Mouse (Mus musculus): ENCODE measurements at regions not wholly inside any gene's neighbourhood (a gene's known extent, or its start where the extent isn't known, plus 50 kb on each side); places are given as distances from the start of the nearest gene placed in this dataset.

GRCm38 (mm10) chr9:53004253-53004978 lies 243.4 kb downstream of the Ddx10 start:
- TF ChIP-seq EP300 (IDR thresholded peaks at IDR 0.05; ENCODE audit: low read depth) (no peak), CTCF (IDR thresholded peaks at IDR 0.05; ENCODE audit: low read depth) (no peak)
- H3K4me3 ChIP-seq (ENCODE audit: low read depth, low read length) = no peak overlapping the region
- ATAC-seq (no peak), DNase-seq (no peak)
- WGBS (ENCODE audit: insufficient replicate concordance) = 67% methylated on average over 3 of the region's 3 CpGs
- no peak overlapping the region for H3K9ac ChIP-seq (replicated peaks)
- H3K36me3 ChIP-seq (replicated peaks; ENCODE audit: insufficient read depth, low read length) = no peaks in the 10 kb centered on the region
- H3K27me3 ChIP-seq (ENCODE audit: insufficient read depth, low read length) = no peaks in the 10 kb centered on the region
- H3K4me1 ChIP-seq (ENCODE audit: insufficient read depth) = no peaks in the 10 kb centered on the region
- no peaks in the 10 kb centered on the region for H3K9me3 ChIP-seq (ENCODE audit: low read length)
- H3K4me2 ChIP-seq (ENCODE audit: low read depth, low read length) = no peak overlapping the region
- no peak overlapping the region for H3K27ac ChIP-seq (ENCODE audit: low read depth)

- Histone ChIP-seq H3K4me1 (ENCODE audit: insufficient read depth) (peaks cover 8% of the 10 kb centered on the region; the same call in 1 of the 2 replicates), H3K4me3 (ENCODE audit: low read depth, low read length) (no peak overlapping the region), H3K36me3 (replicated peaks; ENCODE audit: insufficient read depth, low read length) (no peaks in the 10 kb centered on the region), H3K9ac (replicated peaks) (no peak overlapping the region), H3K27ac (ENCODE audit: low read depth) (no peak overlapping the region), H3K4me2 (ENCODE audit: low read depth, low read length) (no peak overlapping the region), H3K9me3 (ENCODE audit: low read length) (no peaks in the 10 kb centered on the region), H3K27me3 (ENCODE audit: insufficient read depth, low read length) (no peaks in the 10 kb centered on the region)
- TF ChIP-seq CTCF (IDR thresholded peaks at IDR 0.05; ENCODE audit: low read depth) (no peak), EP300 (IDR thresholded peaks at IDR 0.05; ENCODE audit: low read depth) (no peak)
- DNase-seq = no peak
- 33% methylated on average over 1 of the region's 1 CpGs for WGBS (ENCODE audit: insufficient replicate concordance)
- peak; percentile 56; the same call in 1 of the 2 replicates for ATAC-seq
Observed at GRCm38 (mm10) chr9:52976041-52976440, 271.8 kb downstream of the Ddx10 start.

GRCm38 (mm10) chr9:52965631-52966030 lies 282.2 kb downstream of the Ddx10 start:
- WGBS (ENCODE audit: insufficient replicate concordance) = 79% methylated on average over 4 of the region's 4 CpGs
- ATAC-seq (no peak), DNase-seq (no peak)
- H3K4me3 ChIP-seq (ENCODE audit: low read depth, low read length) = no peak overlapping the region
- H3K4me1 ChIP-seq (ENCODE audit: insufficient read depth) = no peaks in the 10 kb centered on the region
- no peaks in the 10 kb centered on the region for H3K9me3 ChIP-seq (ENCODE audit: low read length)
- no peak for TF ChIP-seq CTCF (IDR thresholded peaks at IDR 0.05; ENCODE audit: low read depth)
- TF ChIP-seq EP300 (IDR thresholded peaks at IDR 0.05; ENCODE audit: low read depth) = no peak
- no peak overlapping the region for H3K9ac ChIP-seq (replicated peaks)
- no peaks in the 10 kb centered on the region for H3K36me3 ChIP-seq (replicated peaks; ENCODE audit: insufficient read depth, low read length)
- H3K27ac ChIP-seq (ENCODE audit: low read depth) = no peak overlapping the region
- H3K4me2 ChIP-seq (ENCODE audit: low read depth, low read length) = no peak overlapping the region
- H3K27me3 ChIP-seq (ENCODE audit: insufficient read depth, low read length) = no peaks in the 10 kb centered on the region

GRCm38 (mm10) chr9:52959668-52960067 lies 280.1 kb upstream of the AI593442 start:
- DNase-seq (no peak), ATAC-seq (no peak)
- H3K27me3 ChIP-seq (ENCODE audit: insufficient read depth, low read length) = no peaks in the 10 kb centered on the region
- no peak overlapping the region for H3K9ac ChIP-seq (replicated peaks)
- H3K4me1 ChIP-seq (ENCODE audit: insufficient read depth) = no peaks in the 10 kb centered on the region
- WGBS (ENCODE audit: insufficient replicate concordance) = 85% methylated on average over 6 of the region's 6 CpGs
- no peak for TF ChIP-seq EP300 (IDR thresholded peaks at IDR 0.05; ENCODE audit: low read depth)
- TF ChIP-seq CTCF (IDR thresholded peaks at IDR 0.05; ENCODE audit: low read depth) = no peak
- H3K4me2 ChIP-seq (ENCODE audit: low read depth, low read length) = no peak overlapping the region
- no peaks in the 10 kb centered on the region for H3K9me3 ChIP-seq (ENCODE audit: low read length)
- H3K27ac ChIP-seq (ENCODE audit: low read depth) = no peak overlapping the region
- H3K4me3 ChIP-seq (ENCODE audit: low read depth, low read length) = no peak overlapping the region
- no peaks in the 10 kb centered on the region for H3K36me3 ChIP-seq (replicated peaks; ENCODE audit: insufficient read depth, low read length)

- no peak overlapping the region for H3K27ac ChIP-seq (ENCODE audit: low read depth)
- no peak for TF ChIP-seq CTCF (IDR thresholded peaks at IDR 0.05; ENCODE audit: low read depth)
- no peak for TF ChIP-seq EP300 (IDR thresholded peaks at IDR 0.05; ENCODE audit: low read depth)
Observed at GRCm38 (mm10) chr9:52957245-52957644, 277.7 kb upstream of the AI593442 start.

GRCm38 (mm10) chr9:52944081-52944480 lies 264.5 kb upstream of the AI593442 start:
- 67% methylated on average over 5 of the region's 5 CpGs for WGBS (ENCODE audit: insufficient replicate concordance)
- H3K27me3 ChIP-seq (ENCODE audit: insufficient read depth, low read length) = no peaks in the 10 kb centered on the region
- no peak for DNase-seq
- H3K4me2 ChIP-seq (ENCODE audit: low read depth, low read length) = no peak overlapping the region
- no peak for TF ChIP-seq EP300 (IDR thresholded peaks at IDR 0.05; ENCODE audit: low read depth)
- TF ChIP-seq CTCF (IDR thresholded peaks at IDR 0.05; ENCODE audit: low read depth) = no peak
- no peak overlapping the region for H3K4me3 ChIP-seq (ENCODE audit: low read depth, low read length)
- H3K4me1 ChIP-seq (ENCODE audit: insufficient read depth) = no peaks in the 10 kb centered on the region
- no peak overlapping the region for H3K9ac ChIP-seq (replicated peaks)
- no peaks in the 10 kb centered on the region for H3K36me3 ChIP-seq (replicated peaks; ENCODE audit: insufficient read depth, low read length)
- no peak overlapping the region for H3K27ac ChIP-seq (ENCODE audit: low read depth)
- no peaks in the 10 kb centered on the region for H3K9me3 ChIP-seq (ENCODE audit: low read length)
- ATAC-seq = no peak

More at GRCm38 (mm10) chr9:52957245-52957644, 277.7 kb upstream of the AI593442 start:
- H3K9ac ChIP-seq (replicated peaks) = no peak overlapping the region
- DNase-seq (no peak), ATAC-seq (no peak)
- H3K27me3 ChIP-seq (ENCODE audit: insufficient read depth, low read length) = no peaks in the 10 kb centered on the region
- no peaks in the 10 kb centered on the region for H3K36me3 ChIP-seq (replicated peaks; ENCODE audit: insufficient read depth, low read length)
- H3K9me3 ChIP-seq (ENCODE audit: low read length) = no peaks in the 10 kb centered on the region
- H3K4me1 ChIP-seq (ENCODE audit: insufficient read depth) = no peaks in the 10 kb centered on the region
- no peak overlapping the region for H3K4me3 ChIP-seq (ENCODE audit: low read depth, low read length)
- H3K4me2 ChIP-seq (ENCODE audit: low read depth, low read length) = no peak overlapping the region
- 50% methylated on average over 1 of the region's 1 CpGs for WGBS (ENCODE audit: insufficient replicate concordance)
